Mouse (Mus musculus) stomach, embryonic 14.5 days (tissue): ENCODE measurements around the gene Junb. TPM values are rescaled to one million over a fixed set of nuclear protein-coding genes. Genes with fewer than 3 reads are reported as not detected.

ENCODE experiments used
- ATAC-seq: fragments of 200-750 bp; cut with Nextera tagmentation; 2 replicates; pipeline ENCODE4 v1.8.0; 2017; ENCODE audit warnings: low read depth, moderate TSS enrichment; ENCODE audit not compliant: insufficient number of reproducible peaks, insufficient read depth, low FRiP score
- H3K27ac ChIP-seq: fragments of 300-500 bp; sonication (generic); 2 replicates; pipeline ENCODE4 v1.5.1; 2014; ENCODE audit warnings: mild to moderate bottlenecking, low read length, moderate library complexity, mixed read lengths
- H3K27me3 ChIP-seq: fragments of 300-500 bp; sonication (generic); 2 replicates; pipeline ENCODE4 v1.6.1; 2014; ENCODE audit warnings: low read length, control low read depth, mixed read lengths; ENCODE audit not compliant: control insufficient read depth, insufficient read depth
- H3K36me3 ChIP-seq: fragments of 300-500 bp; sonication (generic); 2 replicates; pipeline ENCODE4 v1.6.1; 2014; ENCODE audit warnings: mild to moderate bottlenecking, control low read depth, low read length, moderate library complexity, mixed read lengths; ENCODE audit not compliant: control insufficient read depth, insufficient read depth
- H3K4me1 ChIP-seq: fragments of 300-500 bp; sonication (generic); 2 replicates; pipeline ENCODE4 v1.6.1; 2014; ENCODE audit warnings: low read length, control low read depth, mixed read lengths; ENCODE audit not compliant: control insufficient read depth, insufficient read depth
- H3K4me2 ChIP-seq: fragments of 300-500 bp; sonication (generic); replicated peaks from 2 replicates; pipeline ENCODE4 v1.6.1; 2014; ENCODE audit warnings: low read depth, low read length, control low read depth
- H3K4me3 ChIP-seq: fragments of 300-500 bp; sonication (generic); 2 replicates; pipeline ENCODE4 v1.5.1; 2014; ENCODE audit warnings: low read depth, low read length, control low read depth
- H3K9ac ChIP-seq: fragments of 300-500 bp; sonication (generic); replicated peaks from 2 replicates; pipeline ENCODE4 v1.6.1; 2014; ENCODE audit warnings: low read depth, mild to moderate bottlenecking, control low read depth, low read length, moderate library complexity, mixed read lengths
- H3K9me3 ChIP-seq: fragments of 300-500 bp; sonication (generic); 2 replicates; pipeline ENCODE4 v1.6.1; 2016; ENCODE audit warnings: low read depth, low read length, control low read depth; ENCODE audit not compliant: control insufficient read depth
- WGBS: fragments of 180-500 bp; shearing (Covaris S2); extraction: QIAGEN DNeasy Blood & Tissue Kit; methylation state at CpG from one replicate; pipeline ENCODE4 v1.1.7; 2014; 5-methylcytosine and 5-hydroxymethylcytosine counted together
- polyA plus RNA-seq: library from polyadenylated mRNA; unstranded; fragments of >200 nt; fragmentation: Nextera tagmentation; extraction: Ambion mirVana; gene quantifications from 2 replicates; pipeline ENCODE4 v1.2.1, GENCODE M21; 2014

Junb gene
- polyA plus RNA-seq, 1 experiment from 2014 or later = 16.9 TPM

GRCm38 (mm10) chr8:84973079-84973478 lies 5.4 kb downstream of the Junb start:
- H3K4me3 ChIP-seq = no peak overlapping the region
- ATAC-seq = no peak
- no peak overlapping the region for H3K4me2 ChIP-seq
- H3K4me1 ChIP-seq = peaks cover 31% of the 10 kb centered on the region
- no peaks in the 10 kb centered on the region for H3K9me3 ChIP-seq
- H3K27me3 ChIP-seq = no peaks in the 10 kb centered on the region
- no peak overlapping the region for H3K27ac ChIP-seq
- WGBS = 75% methylated on average over 1 of the region's 1 CpGs
- no peak overlapping the region for H3K9ac ChIP-seq
- peaks cover 30% of the 10 kb centered on the region for H3K36me3 ChIP-seq

- no peak overlapping the region for H3K27ac ChIP-seq
- H3K36me3 ChIP-seq = peaks cover 30% of the 10 kb centered on the region
- no peaks in the 10 kb centered on the region for H3K9me3 ChIP-seq
- ATAC-seq = no peak; the same call in 1 of the 2 replicates
- no peaks in the 10 kb centered on the region for H3K27me3 ChIP-seq
- H3K9ac ChIP-seq = peak overlapping the region; percentile 67; the same call in 1 of the 2 replicates
- H3K4me2 ChIP-seq = peak overlapping the region; percentile 83
- peak overlapping the region; percentile 51 for H3K4me3 ChIP-seq
- peaks cover 25% of the 10 kb centered on the region for H3K4me1 ChIP-seq
- WGBS = 60% methylated on average over 5 of the region's 5 CpGs
Observed at GRCm38 (mm10) chr8:84970913-84971312, 7.6 kb downstream of the Junb start.

GRCm38 (mm10) chr8:84970135-84970790 lies 8.3 kb downstream of the Junb start:
- Histone ChIP-seq H3K4me3 (peak overlapping the region; percentile 51), H3K36me3 (peaks cover 30% of the 10 kb centered on the region), H3K27ac (peak overlapping the region; percentile 83), H3K9me3 (no peaks in the 10 kb centered on the region), H3K4me2 (peak overlapping the region; percentile 83), H3K4me1 (peaks cover 21% of the 10 kb centered on the region), H3K27me3 (no peaks in the 10 kb centered on the region), H3K9ac (peak overlapping the region; percentile 67)
- WGBS = 6% methylated on average over 21 of the region's 21 CpGs
- ATAC-seq = no peak

- H3K4me1 ChIP-seq = peaks cover 25% of the 10 kb centered on the region
- no peaks in the 10 kb centered on the region for H3K27me3 ChIP-seq
- H3K9ac ChIP-seq = peak within 1 kb of the TSS; percentile 67
- H3K4me3 ChIP-seq = peak within 1 kb of the TSS; percentile 51
- peaks cover 30% of the 10 kb centered on the region for H3K36me3 ChIP-seq
- ATAC-seq = peak; percentile 78
- peak within 1 kb of the TSS; percentile 83 for H3K4me2 ChIP-seq
- no peaks in the 10 kb centered on the region for H3K9me3 ChIP-seq
- WGBS = under 1% methylated on average over 56 of the region's 56 CpGs
- H3K27ac ChIP-seq = peak within 1 kb of the TSS; percentile 83
Observed at GRCm38 (mm10) chr8:84969241-84970134, 9.0 kb downstream of the Junb start, which contains the start of the genes Gm49661, Prdx2 and Rnaseh2a. TSS of gene Gm49661 (minus strand) at chr8:84969433. TSS of gene Prdx2 (plus strand) at chr8:84969587. TSS of gene Rnaseh2a (minus strand) at chr8:84969767.

GRCm38 (mm10) chr8:84968650-84969049 lies 9.9 kb downstream of the Junb start:
- Histone ChIP-seq H3K4me3 (peak overlapping the region; percentile 51), H3K4me2 (peak overlapping the region; percentile 83), H3K9me3 (no peaks in the 10 kb centered on the region), H3K4me1 (peaks cover 25% of the 10 kb centered on the region), H3K27ac (peak overlapping the region; percentile 83), H3K9ac (peak overlapping the region; percentile 67), H3K27me3 (no peaks in the 10 kb centered on the region), H3K36me3 (peaks cover 26% of the 10 kb centered on the region)
- 10% methylated on average over 2 of the region's 2 CpGs for WGBS
- ATAC-seq = no peak

- Histone ChIP-seq H3K9ac (no peak overlapping the region), H3K4me2 (peak overlapping the region; percentile 83; the same call in 1 of the 2 replicates), H3K4me3 (no peak overlapping the region), H3K9me3 (no peaks in the 10 kb centered on the region), H3K4me1 (peaks cover 25% of the 10 kb centered on the region), H3K27ac (no peak overlapping the region), H3K36me3 (peaks cover 18% of the 10 kb centered on the region), H3K27me3 (no peaks in the 10 kb centered on the region)
- no peak for ATAC-seq
- WGBS = 90% methylated on average over 13 of the region's 13 CpGs
Observed at GRCm38 (mm10) chr8:84967532-84968304, 10.8 kb downstream of the Junb start.

GRCm38 (mm10) chr8:84966603-84967002 lies 11.9 kb downstream of the Junb start:
- Histone ChIP-seq H3K9ac (no peak overlapping the region), H3K4me3 (no peak overlapping the region)
- WGBS = 43% methylated on average over 3 of the region's 3 CpGs

More at GRCm38 (mm10) chr8:84966603-84967002, 11.9 kb downstream of the Junb start:
- Histone ChIP-seq H3K4me1 (peaks cover 25% of the 10 kb centered on the region), H3K4me2 (no peak overlapping the region), H3K9me3 (no peaks in the 10 kb centered on the region), H3K36me3 (peaks cover 8% of the 10 kb centered on the region; the same call in 1 of the 2 replicates), H3K27ac (peak overlapping the region; percentile 29; the same call in 1 of the 2 replicates), H3K27me3 (no peaks in the 10 kb centered on the region)
- ATAC-seq = no peak
